Mouse (Mus musculus) regulatory T cell (primary cell): ENCODE data around the gene Olfr1272.

ENCODE experiments used
- in situ Hi-C: fragments of 300-600 bp; cut with MboI, MseI; formaldehyde crosslinking; loops from one replicate; pipeline ENCODE4 v1.15.1; 2025; ENCODE audit warnings: high pct_unique_total_duplicates

The Olfr1272 gene

GRCm38 (mm10) chr2:90292741-90293140 is at the start of gene Olfr1272:
TSS of gene Olfr1272 (minus strand) at chr2:90292841.
- in situ Hi-C loops: no loop called here

DNA sequence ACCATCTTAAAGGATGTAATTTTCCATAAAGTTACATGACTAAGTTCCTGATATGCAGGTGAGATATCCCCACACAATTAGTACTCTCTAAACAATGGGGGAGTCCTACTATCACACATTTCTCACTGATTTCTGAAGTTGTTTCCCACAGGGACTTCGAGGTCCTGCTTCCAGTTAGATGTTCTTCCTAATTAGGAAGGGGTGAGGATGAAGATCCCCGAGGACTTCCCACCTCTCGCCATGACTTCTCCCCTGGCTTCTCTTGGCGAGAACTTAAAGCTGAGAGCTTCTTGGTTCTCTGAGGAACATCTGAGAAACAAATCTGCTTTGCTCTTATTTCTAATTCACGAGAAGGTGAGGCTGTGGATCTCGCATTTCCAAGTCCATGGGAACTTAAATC is 29.3 kb upstream of the Olfr1272 start, which contains the start of gene Gm13769:
Gene Gm13769 (plus strand): TSS at position 301 of the 400 bp plus-strand sequence.
- in situ Hi-C loops: loop anchor here (5.0 kb wide), 1 partner anchor 75 kb away; the partner anchor contains the start of gene Olfr1274-ps

GRCm38 (mm10) chr2:90270932-90271331 is 21.7 kb downstream of the Olfr1272 start, which contains the start of gene Olfr1271:
TSS of gene Olfr1271 (minus strand) at chr2:90271032.
- in situ Hi-C loops: no loop called here

DNA sequence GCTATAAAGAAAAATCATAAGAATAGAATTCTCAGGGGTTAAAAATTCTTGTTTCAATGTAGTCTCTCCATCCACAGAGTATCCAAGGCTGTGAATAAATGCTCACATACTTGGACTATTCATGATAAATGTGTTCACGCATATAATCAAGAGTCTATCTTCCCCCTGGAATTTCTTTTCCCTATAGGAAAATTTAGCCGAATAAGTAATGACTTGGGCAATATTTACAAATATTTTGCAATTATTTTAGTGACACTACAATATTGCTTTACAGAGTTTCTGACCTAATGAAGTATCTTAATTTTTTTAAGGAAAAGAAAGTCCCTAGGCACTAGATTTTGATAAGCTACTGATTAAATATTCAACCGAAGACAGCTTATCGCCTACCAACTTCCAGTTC is 35.1 kb downstream of the Olfr1272 start, which contains the start of gene Olfr142:
Gene Olfr142 (minus strand): TSS at position 101 of the 400 bp plus-strand sequence.
- in situ Hi-C loops: no loop called here
